Mouse (Mus musculus) kidney, adult 2 months (tissue): ENCODE results near the gene Celsr1. TPM values are rescaled to one million over a fixed set of nuclear protein-coding genes. Genes with fewer than 3 reads are reported as not detected.

Experiments
- DNase-seq: peaks from one replicate; pipeline ENCODE4 v3.0.0; 2021
- H3K27ac ChIP-seq: fragments of 200-500 bp; 2 replicates; pipeline ENCODE4 v1.5.1; 2012; ENCODE audit warnings: low read depth, low read length, control low read depth, inconsistent platforms; ENCODE audit not compliant: insufficient read depth
- H3K27me3 ChIP-seq: fragments of 200-500 bp; replicated peaks from 2 replicates; pipeline ENCODE4 v1.6.1; 2012; ENCODE audit warnings: mild to moderate bottlenecking, moderate library complexity, low read length, inconsistent platforms; ENCODE audit not compliant: control insufficient read depth, insufficient read depth
- H3K36me3 ChIP-seq: fragments of 200-500 bp; 2 replicates; pipeline ENCODE4 v1.6.1; 2012; ENCODE audit warnings: mild to moderate bottlenecking, moderate library complexity, low read length, inconsistent platforms; ENCODE audit not compliant: control insufficient read depth, insufficient read depth
- H3K4me1 ChIP-seq: fragments of 200-500 bp; 2 replicates; pipeline ENCODE4 v1.6.1; 2011; ENCODE audit warnings: low read length; ENCODE audit not compliant: control insufficient read depth, insufficient read depth
- H3K4me3 ChIP-seq: fragments of 200-500 bp; 2 replicates; pipeline ENCODE4 v1.5.1; 2011; ENCODE audit warnings: mild to moderate bottlenecking, low read depth, low read length, control low read depth; ENCODE audit not compliant: insufficient read depth
- CTCF ChIP-seq: fragments of 200-500 bp; conservative IDR thresholded peaks from 2 replicates; pipeline ENCODE4 v1.5.1; 2011; ENCODE audit warnings: low read depth, mild to moderate bottlenecking, control low read depth, low read length, moderate library complexity, mixed read lengths; ENCODE audit not compliant: insufficient read depth, insufficient read length
- POLR2A ChIP-seq: fragments of 200-500 bp; IDR thresholded peaks from one replicate; pipeline ENCODE4 v1.6.1; 2011; ENCODE audit warnings: low read depth, low read length, control low read depth
- WGBS: fragments of 180-500 bp; shearing (Covaris S2); methylation state at CpG from one replicate; pipeline ENCODE4 v1.1.7; 2018; 5-methylcytosine and 5-hydroxymethylcytosine counted together
- polyA plus RNA-seq: library from polyadenylated mRNA; depleted of rRNA; stranded (reverse); fragments of >200 nt; gene quantifications from 2 replicates; pipeline ENCODE4 v1.2.3, GENCODE M21; 2012

Gene Celsr1
- polyA plus RNA-seq, 1 experiment = 12.4 TPM

- 91% methylated on average over 4 of the region's 4 CpGs for WGBS
- no peak overlapping the region for H3K27ac ChIP-seq
- H3K4me3 ChIP-seq = no peak overlapping the region
- H3K36me3 ChIP-seq = no peaks in the 10 kb centered on the region
- TF ChIP-seq POLR2A (no peak), CTCF (no peak)
- H3K4me1 ChIP-seq = no peaks in the 10 kb centered on the region; the same call in 1 of the 2 replicates
- no peaks in the 10 kb centered on the region for H3K27me3 ChIP-seq
- no peak for DNase-seq
Observed at GRCm38 (mm10) chr15:85985601-85986000, 48.0 kb downstream of the Celsr1 start.

- WGBS = 79% methylated on average over 7 of the region's 7 CpGs
- DNase-seq = no peak
- Histone ChIP-seq H3K4me3 (no peak overlapping the region), H3K27ac (no peak overlapping the region), H3K27me3 (no peaks in the 10 kb centered on the region), H3K4me1 (no peaks in the 10 kb centered on the region), H3K36me3 (no peaks in the 10 kb centered on the region)
- TF ChIP-seq CTCF (no peak), POLR2A (no peak)
Observed at GRCm38 (mm10) chr15:85983131-85983530, 50.4 kb downstream of the Celsr1 start.

GRCm38 (mm10) chr15:85982416-85982775 lies 51.2 kb downstream of the Celsr1 start:
- Histone ChIP-seq H3K4me1 (no peaks in the 10 kb centered on the region), H3K4me3 (no peak overlapping the region), H3K27ac (no peak overlapping the region), H3K27me3 (no peaks in the 10 kb centered on the region), H3K36me3 (no peaks in the 10 kb centered on the region)
- no peak for TF ChIP-seq POLR2A
- no peak for TF ChIP-seq CTCF
- 68% methylated on average over 3 of the region's 3 CpGs for WGBS
- no peak for DNase-seq

- no peak for TF ChIP-seq CTCF
- no peak for TF ChIP-seq POLR2A
- H3K4me1 ChIP-seq = no peaks in the 10 kb centered on the region
- H3K36me3 ChIP-seq = no peaks in the 10 kb centered on the region
- 43% methylated on average over 11 of the region's 11 CpGs for WGBS
- H3K27ac ChIP-seq = no peak overlapping the region
- DNase-seq = peak; percentile 33
- H3K4me3 ChIP-seq = no peak overlapping the region
- no peaks in the 10 kb centered on the region for H3K27me3 ChIP-seq
Observed at GRCm38 (mm10) chr15:85981768-85982415, 51.7 kb downstream of the Celsr1 start.

- Histone ChIP-seq H3K4me1 (peaks cover 3% of the 10 kb centered on the region; the same call in 1 of the 2 replicates), H3K4me3 (no peak overlapping the region), H3K36me3 (no peaks in the 10 kb centered on the region), H3K27ac (no peak overlapping the region), H3K27me3 (no peaks in the 10 kb centered on the region)
- peak; percentile 57 for DNase-seq
- 56% methylated on average over 9 of the region's 9 CpGs for WGBS
- TF ChIP-seq POLR2A (no peak), CTCF (no peak)
Observed at GRCm38 (mm10) chr15:85977086-85977485, 56.5 kb downstream of the Celsr1 start.

- no peak overlapping the region for H3K4me3 ChIP-seq
- DNase-seq = peak; percentile 53
- H3K27ac ChIP-seq = no peak overlapping the region
- H3K27me3 ChIP-seq = no peaks in the 10 kb centered on the region
- H3K36me3 ChIP-seq = no peaks in the 10 kb centered on the region
- TF ChIP-seq CTCF (no peak), POLR2A (no peak)
- WGBS = 67% methylated on average over 16 of the region's 16 CpGs
- H3K4me1 ChIP-seq = peaks cover 3% of the 10 kb centered on the region; the same call in 1 of the 2 replicates
Observed at GRCm38 (mm10) chr15:85975746-85976145, 57.8 kb downstream of the Celsr1 start.

GRCm38 (mm10) chr15:85971596-85971995 lies 62.0 kb downstream of the Celsr1 start:
- Histone ChIP-seq H3K27me3 (no peaks in the 10 kb centered on the region), H3K4me3 (no peak overlapping the region), H3K27ac (no peak overlapping the region), H3K4me1 (peaks cover 3% of the 10 kb centered on the region; the same call in 1 of the 2 replicates), H3K36me3 (no peaks in the 10 kb centered on the region)
- no peak for DNase-seq
- 79% methylated on average over 5 of the region's 5 CpGs for WGBS
- no peak for TF ChIP-seq POLR2A
- TF ChIP-seq CTCF = no peak
